Mouse (Mus musculus) kidney, embryonic 14.5 days (tissue): ENCODE results near the gene Cadm1. TPM values are rescaled to one million over a fixed set of nuclear protein-coding genes. Genes with fewer than 3 reads are reported as not detected.

Source experiments
- ATAC-seq: fragments of 200-750 bp; cut with Nextera tagmentation; 2 replicates; pipeline ENCODE4 v1.8.0; 2017; ENCODE audit warnings: moderate number of reproducible peaks, mild to moderate bottlenecking, moderate TSS enrichment, moderate library complexity; ENCODE audit not compliant: low FRiP score, low TSS enrichment
- H3K27ac ChIP-seq: fragments of 300-500 bp; sonication (generic); 2 replicates; pipeline ENCODE4 v1.5.1; 2014; ENCODE audit warnings: low read depth, mild to moderate bottlenecking, low read length, moderate library complexity, mixed read lengths
- H3K27me3 ChIP-seq: fragments of 300-500 bp; sonication (generic); 2 replicates; pipeline ENCODE4 v1.6.1; 2014; ENCODE audit warnings: mild to moderate bottlenecking, low read length; ENCODE audit not compliant: control insufficient read depth, insufficient read depth
- H3K36me3 ChIP-seq: fragments of 300-500 bp; sonication (generic); 2 replicates; pipeline ENCODE4 v1.6.1; 2014; ENCODE audit warnings: low read length, mixed read lengths; ENCODE audit not compliant: control insufficient read depth, insufficient read depth
- H3K4me1 ChIP-seq: fragments of 300-500 bp; sonication (generic); 2 replicates; pipeline ENCODE4 v1.6.1; 2014; ENCODE audit warnings: low read length, mixed read lengths; ENCODE audit not compliant: control insufficient read depth, insufficient read depth
- H3K4me2 ChIP-seq: fragments of 300-500 bp; sonication (generic); replicated peaks from 2 replicates; pipeline ENCODE4 v1.6.1; 2014; ENCODE audit warnings: low read depth, mild to moderate bottlenecking, low read length
- H3K4me3 ChIP-seq: fragments of 300-500 bp; sonication (generic); 2 replicates; pipeline ENCODE4 v1.5.1; 2014; ENCODE audit warnings: mild to moderate bottlenecking, low read length
- H3K9ac ChIP-seq: fragments of 300-500 bp; sonication (generic); 2 replicates; pipeline ENCODE4 v1.6.1; 2014; ENCODE audit warnings: low read depth, mild to moderate bottlenecking, low read length, moderate library complexity
- H3K9me3 ChIP-seq: fragments of 300-500 bp; sonication (generic); 2 replicates; pipeline ENCODE4 v1.6.1; 2016; ENCODE audit warnings: low read length; ENCODE audit not compliant: control insufficient read depth
- WGBS: fragments of 180-500 bp; shearing (Covaris S2); extraction: QIAGEN DNeasy Blood & Tissue Kit; methylation state at CpG from one replicate; pipeline ENCODE4 v1.1.7; 2014; 5-methylcytosine and 5-hydroxymethylcytosine counted together
- polyA plus RNA-seq: library from polyadenylated mRNA; unstranded; fragments of >200 nt; fragmentation: Nextera tagmentation; extraction: Ambion mirVana; gene quantifications from 2 replicates; pipeline ENCODE4 v1.2.1, GENCODE M21; 2014

Cadm1 gene
- polyA plus RNA-seq, 1 experiment from 2014 or later, result 92.1 TPM

DNA sequence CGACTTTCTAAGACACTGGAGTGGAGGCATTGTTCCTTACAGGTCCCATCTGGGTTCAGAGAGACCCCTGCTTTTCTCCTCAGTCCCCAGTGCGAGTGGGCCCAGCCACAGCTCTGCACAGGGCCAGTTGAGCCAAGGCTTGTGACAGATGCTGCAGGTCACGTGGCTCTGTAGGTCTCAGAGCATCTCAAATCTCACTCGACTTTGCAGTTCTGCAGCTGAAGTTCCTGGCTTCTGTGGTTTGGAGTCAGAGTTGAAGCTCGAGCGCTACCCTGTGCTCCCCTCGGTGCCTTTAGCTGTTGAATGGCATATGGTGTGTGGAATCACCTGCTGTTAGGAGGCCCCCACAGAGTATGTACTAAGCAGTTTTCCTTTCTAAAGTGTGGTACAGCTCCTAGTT is 229.8 kb downstream of the Cadm1 start:
- H3K27ac ChIP-seq, result no peak overlapping the region
- WGBS, result 48% methylated on average over 7 of the region's 7 CpGs
- ATAC-seq, result no peak
- H3K36me3 ChIP-seq, result no peaks in the 10 kb centered on the region
- no peak overlapping the region for H3K9ac ChIP-seq
- H3K4me1 ChIP-seq, result peaks cover 4% of the 10 kb centered on the region; the same call in 1 of the 2 replicates
- H3K9me3 ChIP-seq, result no peaks in the 10 kb centered on the region
- H3K4me3 ChIP-seq, result no peak overlapping the region
- no peaks in the 10 kb centered on the region for H3K27me3 ChIP-seq
- no peak overlapping the region for H3K4me2 ChIP-seq

DNA sequence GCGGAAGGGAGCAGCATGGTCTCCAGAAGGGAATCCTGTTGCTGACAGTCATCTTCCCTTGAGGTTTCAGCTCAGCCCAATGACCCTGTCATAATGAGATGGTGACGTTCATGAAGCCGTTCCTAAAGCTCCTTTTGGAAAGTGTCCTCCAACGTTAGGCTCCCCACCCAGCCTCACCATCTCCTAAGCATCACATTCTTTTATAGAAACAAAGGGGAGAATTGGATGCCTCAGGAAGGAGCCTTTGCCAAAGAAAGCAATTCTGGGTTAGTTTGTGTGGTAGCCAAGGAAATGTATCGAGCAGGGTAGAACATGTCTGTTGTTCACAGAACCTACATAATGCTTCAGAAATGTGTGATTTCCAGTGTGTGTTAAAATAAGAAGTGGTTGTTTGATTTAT is 231.6 kb downstream of the Cadm1 start:
- no peak overlapping the region for H3K27ac ChIP-seq
- no peak for ATAC-seq
- H3K9me3 ChIP-seq, result no peaks in the 10 kb centered on the region
- H3K36me3 ChIP-seq, result no peaks in the 10 kb centered on the region
- H3K27me3 ChIP-seq, result no peaks in the 10 kb centered on the region
- H3K4me1 ChIP-seq, result peaks cover 4% of the 10 kb centered on the region; the same call in 1 of the 2 replicates
- no peak overlapping the region for H3K9ac ChIP-seq
- no peak overlapping the region for H3K4me2 ChIP-seq
- H3K4me3 ChIP-seq, result no peak overlapping the region
- 66% methylated on average over 5 of the region's 5 CpGs for WGBS

DNA sequence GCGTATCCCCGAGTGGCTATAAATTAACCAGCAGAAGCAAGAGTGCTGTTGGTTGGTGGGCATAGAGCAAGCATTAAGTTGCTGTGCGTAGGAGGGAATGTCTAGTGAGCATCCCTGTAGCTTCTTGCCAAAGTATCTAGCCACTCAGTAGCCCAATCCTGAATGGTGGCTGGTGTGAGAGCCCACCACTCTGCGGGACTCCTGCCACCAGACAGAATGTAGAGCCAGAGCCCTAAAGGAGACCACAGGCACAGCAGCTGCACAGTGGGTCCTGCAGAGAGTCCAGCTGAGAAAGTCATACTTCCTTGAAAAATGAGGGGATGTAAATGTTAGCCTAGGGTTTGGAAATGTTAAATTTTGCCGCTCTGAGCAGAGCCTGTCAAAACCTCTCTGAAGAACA is 232.9 kb downstream of the Cadm1 start:
- no peak for ATAC-seq
- 67% methylated on average over 5 of the region's 5 CpGs for WGBS
- Histone ChIP-seq H3K36me3 (no peaks in the 10 kb centered on the region), H3K27me3 (no peaks in the 10 kb centered on the region), H3K4me2 (no peak overlapping the region), H3K4me1 (peaks cover 4% of the 10 kb centered on the region; the same call in 1 of the 2 replicates), H3K9ac (no peak overlapping the region), H3K9me3 (no peaks in the 10 kb centered on the region), H3K27ac (no peak overlapping the region), H3K4me3 (no peak overlapping the region)

DNA sequence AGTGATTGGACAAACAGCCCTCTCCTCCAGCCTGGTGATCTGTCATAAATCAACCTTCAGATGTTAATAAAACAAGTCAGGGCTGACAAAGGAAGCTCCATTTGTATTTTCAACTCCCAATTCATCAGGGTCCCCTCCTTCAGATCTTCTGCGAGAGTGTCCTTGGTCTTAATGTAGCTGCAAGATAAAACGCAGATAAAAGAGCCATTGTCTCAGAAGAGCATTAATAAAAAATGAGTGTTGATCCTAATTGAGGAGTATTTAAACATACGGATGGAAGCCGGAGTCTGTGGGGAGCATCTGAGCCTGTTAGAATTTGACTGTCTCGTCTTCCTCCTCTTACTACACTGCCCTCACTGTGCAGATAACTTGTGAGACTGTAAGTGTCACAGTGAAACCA is 234.9 kb downstream of the Cadm1 start:
- H3K4me3 ChIP-seq, result no peak overlapping the region
- peaks cover 4% of the 10 kb centered on the region; the same call in 1 of the 2 replicates for H3K4me1 ChIP-seq
- H3K36me3 ChIP-seq, result no peaks in the 10 kb centered on the region
- H3K27me3 ChIP-seq, result no peaks in the 10 kb centered on the region
- no peaks in the 10 kb centered on the region for H3K9me3 ChIP-seq
- no peak overlapping the region for H3K27ac ChIP-seq
- no peak for ATAC-seq
- no peak overlapping the region for H3K4me2 ChIP-seq
- 43% methylated on average over 5 of the region's 5 CpGs for WGBS
- no peak overlapping the region for H3K9ac ChIP-seq

DNA sequence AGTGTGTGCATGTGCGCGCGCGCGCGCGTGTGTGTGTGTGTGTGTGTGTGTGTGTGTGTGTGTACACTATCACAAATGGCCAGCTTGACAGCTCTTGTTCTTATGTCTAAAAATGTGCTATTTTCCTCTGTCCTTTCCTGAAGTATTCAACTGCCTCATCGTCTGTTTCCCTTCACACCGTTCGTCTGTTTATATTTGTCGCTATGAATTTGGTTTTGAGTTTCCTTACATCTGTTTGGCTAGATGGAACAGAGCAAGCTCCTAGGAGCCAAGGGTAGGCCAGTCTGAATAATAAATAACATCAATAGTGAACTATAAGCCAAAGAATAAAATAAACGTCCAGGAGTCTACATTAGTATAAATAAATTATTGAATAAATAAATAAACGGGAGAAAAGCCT is 235.3 kb downstream of the Cadm1 start:
- WGBS, result 78% methylated on average over 13 of the region's 13 CpGs
- ATAC-seq, result no peak
- no peak overlapping the region for H3K27ac ChIP-seq
- H3K9me3 ChIP-seq, result no peaks in the 10 kb centered on the region
- no peaks in the 10 kb centered on the region for H3K27me3 ChIP-seq
- no peak overlapping the region for H3K9ac ChIP-seq
- peaks cover 6% of the 10 kb centered on the region; the same call in 1 of the 2 replicates for H3K4me1 ChIP-seq
- H3K4me3 ChIP-seq, result no peak overlapping the region
- H3K4me2 ChIP-seq, result no peak overlapping the region
- H3K36me3 ChIP-seq, result no peaks in the 10 kb centered on the region

DNA sequence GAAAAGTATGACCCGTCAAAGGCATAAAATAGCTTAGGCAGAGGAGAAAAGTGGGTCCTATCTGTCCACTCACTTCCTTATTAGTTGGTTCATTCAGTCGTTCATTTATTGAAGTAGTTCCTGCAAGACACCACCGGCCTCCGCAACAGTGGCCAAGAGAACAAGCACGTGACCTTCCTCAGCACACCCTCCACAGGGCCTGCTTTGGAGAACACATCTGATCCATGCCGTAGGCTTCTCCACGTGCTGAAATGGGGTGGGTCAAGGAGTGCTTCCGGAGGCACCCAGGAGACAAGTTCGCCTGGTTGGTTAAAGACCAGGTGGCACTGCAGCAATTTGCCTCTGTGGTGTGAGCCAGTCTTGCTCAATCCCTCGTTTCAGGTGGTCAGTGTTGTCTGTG is 236.4 kb downstream of the Cadm1 start:
- ATAC-seq, result no peak
- Histone ChIP-seq H3K36me3 (no peaks in the 10 kb centered on the region), H3K4me3 (no peak overlapping the region), H3K9ac (no peak overlapping the region), H3K27me3 (no peaks in the 10 kb centered on the region), H3K4me1 (peaks cover 14% of the 10 kb centered on the region; the same call in 1 of the 2 replicates), H3K9me3 (no peaks in the 10 kb centered on the region), H3K4me2 (no peak overlapping the region), H3K27ac (no peak overlapping the region)
- WGBS, result 66% methylated on average over 10 of the region's 10 CpGs

DNA sequence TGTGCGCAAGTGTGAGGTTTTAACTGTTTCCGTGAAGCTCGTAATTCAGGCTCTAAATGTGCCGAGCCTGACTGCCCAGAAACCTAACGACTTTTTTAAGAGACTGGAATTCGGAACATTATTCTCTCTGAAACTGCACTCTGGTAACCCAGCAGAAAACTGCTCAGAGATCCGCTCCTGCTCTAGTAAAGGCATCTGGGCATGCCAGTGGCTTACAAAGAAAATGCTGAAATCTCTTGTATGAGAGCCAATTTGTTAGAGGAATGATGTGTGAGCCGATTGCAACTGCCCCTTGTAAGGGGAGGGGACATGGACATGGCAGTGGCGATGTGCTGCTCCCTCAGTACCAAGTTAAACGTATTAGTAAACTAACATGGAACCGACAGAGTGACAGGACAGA is 240.9 kb downstream of the Cadm1 start:
- WGBS, result 14% methylated on average over 11 of the region's 11 CpGs
- no peak for ATAC-seq
- no peak overlapping the region; the same call in 1 of the 2 replicates for H3K27ac ChIP-seq

DNA sequence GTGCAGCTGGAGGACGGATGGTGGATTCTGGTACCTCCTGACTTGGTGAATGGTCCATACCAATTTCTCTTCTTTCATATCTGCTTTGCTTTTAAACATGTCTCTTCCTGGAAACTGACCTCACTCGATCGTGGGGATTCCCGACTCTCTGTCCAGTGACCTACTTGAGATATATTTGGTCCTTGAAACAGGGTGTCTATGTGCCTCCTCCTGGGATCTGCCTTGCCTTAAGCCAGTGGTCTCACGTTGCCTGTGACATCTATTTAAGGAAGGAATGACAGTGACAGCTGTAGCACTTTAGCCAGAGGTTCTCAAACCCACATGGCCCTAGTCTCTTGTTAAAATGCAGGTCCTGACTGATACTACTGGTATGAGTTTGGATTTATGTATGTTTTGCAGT is 242.0 kb downstream of the Cadm1 start:
- H3K27ac ChIP-seq, result no peak overlapping the region

More for the DNA sequence above, 240.9 kb downstream of the Cadm1 start:
- H3K9ac ChIP-seq, result no peak overlapping the region
- H3K4me1 ChIP-seq, result peaks cover 24% of the 10 kb centered on the region
- peak overlapping the region; percentile 3; the same call in 1 of the 2 replicates for H3K4me2 ChIP-seq
- no peaks in the 10 kb centered on the region for H3K9me3 ChIP-seq
- no peak overlapping the region for H3K4me3 ChIP-seq
- no peaks in the 10 kb centered on the region for H3K27me3 ChIP-seq
- no peaks in the 10 kb centered on the region for H3K36me3 ChIP-seq

DNA sequence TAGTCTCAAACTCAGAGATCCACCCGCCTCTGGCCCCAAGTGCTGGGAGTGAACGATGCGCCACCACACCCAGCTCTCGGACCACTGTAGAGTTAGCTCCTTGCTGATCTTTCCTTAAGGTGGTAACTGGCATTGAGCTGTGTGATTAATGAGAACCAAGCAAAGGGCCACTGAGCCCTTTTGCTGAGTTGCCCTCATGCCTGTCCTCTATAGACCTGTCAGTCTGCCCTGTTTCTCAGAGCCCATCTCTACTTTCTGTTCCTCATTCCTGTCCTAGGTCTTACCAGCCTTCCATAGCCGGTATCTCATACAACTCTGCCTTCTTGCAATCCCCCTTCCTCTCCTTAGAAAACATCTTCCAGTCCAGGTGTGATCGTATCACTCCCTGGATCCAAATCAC is 242.8 kb downstream of the Cadm1 start:
- WGBS, result 66% methylated on average over 6 of the region's 6 CpGs
- H3K9ac ChIP-seq, result no peak overlapping the region
- H3K27me3 ChIP-seq, result no peaks in the 10 kb centered on the region
- no peak overlapping the region for H3K4me3 ChIP-seq
- H3K27ac ChIP-seq, result no peak overlapping the region
- H3K9me3 ChIP-seq, result no peaks in the 10 kb centered on the region
- H3K4me1 ChIP-seq, result peaks cover 24% of the 10 kb centered on the region
- no peaks in the 10 kb centered on the region for H3K36me3 ChIP-seq
- 0 out of 2 replicates have a peak, but pooled peaks have one; percentile 28 for ATAC-seq
- no peak overlapping the region for H3K4me2 ChIP-seq

More for the DNA sequence above, 242.0 kb downstream of the Cadm1 start:
- WGBS, result 49% methylated on average over 5 of the region's 5 CpGs
- Histone ChIP-seq H3K36me3 (no peaks in the 10 kb centered on the region), H3K9me3 (no peaks in the 10 kb centered on the region), H3K4me1 (peaks cover 24% of the 10 kb centered on the region), H3K9ac (no peak overlapping the region), H3K27me3 (no peaks in the 10 kb centered on the region), H3K4me2 (no peak overlapping the region), H3K4me3 (no peak overlapping the region)
- no peak for ATAC-seq
